Mouse (Mus musculus) left cerebral cortex, adult 2 months (tissue): ENCODE results near the gene Orai3. TPM values are rescaled to one million over a fixed set of nuclear protein-coding genes. Genes with fewer than 3 reads are reported as not detected.
"Not testable (repeated sequence)": the region's sequence is repeated elsewhere in the genome, so short reads cannot be mapped to it uniquely, and the experiment has no call there.

Experiments
- DNase-seq, 2 experiments: peaks; one replicate each; pipeline ENCODE4 v3.0.0; 2021 to 2022; ENCODE audit warnings: low spot score in 2 of 2, mixed read lengths in 1 of 2; ENCODE audit errors: extremely low spot score in 1 of 2
- H3K27ac ChIP-seq: fragments of 200-600 bp; 2 replicates; pipeline ENCODE4 v1.8.1; 2022
- H3K4me3 ChIP-seq: fragments of 200-600 bp; 2 replicates; pipeline ENCODE4 v1.8.1; 2022
- CTCF ChIP-seq: fragments of 200-600 bp; IDR thresholded peaks from 2 replicates; pipeline ENCODE4 v1.8.1; 2022; ENCODE audit warnings: antibody characterized with exemption, mild to moderate bottlenecking, moderate library complexity
- intact Hi-C: fragments of 180-260 bp; cut with DNase I; formaldehyde crosslinking; loops from one replicate; pipeline ENCODE4 v1.15.1; 2025
- total RNA-seq, 2 experiments: library from RNA; stranded (reverse); gene quantifications; 2 replicates each; pipeline ENCODE4 v1.2.3; 2021

Orai3 gene
- total RNA-seq, 2 experiments from 2014 or later: 19.8 to 21.8 TPM

GRCm38 (mm10) chr7:127766851-127767609 is 2.6 kb upstream of the Orai3 start:
- H3K4me3 ChIP-seq: no peak overlapping the region
- intact Hi-C loops: no loop called here
- no peak overlapping the region for H3K27ac ChIP-seq
- DNase-seq: no peak
- no peak for TF ChIP-seq CTCF

- TF ChIP-seq CTCF: no peak
- intact Hi-C loops: no loop called here
Observed at GRCm38 (mm10) chr7:127767671-127768345, 1.8 kb upstream of the Orai3 start.

GRCm38 (mm10) chr7:127768346-127768996 is 1.1 kb upstream of the Orai3 start:
- H3K27ac ChIP-seq: peak overlapping the region; percentile 80
- 0 out of 2 replicates have a peak overlapping the region, but pooled peaks have one; percentile 16 for H3K4me3 ChIP-seq
- intact Hi-C loops: no loop called here
- peak; percentile 14 for TF ChIP-seq CTCF
- no peak for DNase-seq

More at GRCm38 (mm10) chr7:127767671-127768345, 1.8 kb upstream of the Orai3 start:
- DNase-seq: no peak
- H3K27ac ChIP-seq: no peak overlapping the region
- no peak overlapping the region for H3K4me3 ChIP-seq

- intact Hi-C loops: no loop called here
- Histone ChIP-seq H3K27ac (peak overlapping the region; percentile 95), H3K4me3 (peak overlapping the region; percentile 75)
- peak; percentile 95 for DNase-seq
- no peak for TF ChIP-seq CTCF
Observed at GRCm38 (mm10) chr7:127768997-127769593, 520 bp upstream of the Orai3 start.

GRCm38 (mm10) chr7:127770039-127770905 is 657 bp downstream of the Orai3 start:
- intact Hi-C loops: no loop called here
- DNase-seq: no peak
- no peak for TF ChIP-seq CTCF
- Histone ChIP-seq H3K27ac (peak overlapping the region; percentile 95), H3K4me3 (peak overlapping the region; percentile 75)

DNA sequence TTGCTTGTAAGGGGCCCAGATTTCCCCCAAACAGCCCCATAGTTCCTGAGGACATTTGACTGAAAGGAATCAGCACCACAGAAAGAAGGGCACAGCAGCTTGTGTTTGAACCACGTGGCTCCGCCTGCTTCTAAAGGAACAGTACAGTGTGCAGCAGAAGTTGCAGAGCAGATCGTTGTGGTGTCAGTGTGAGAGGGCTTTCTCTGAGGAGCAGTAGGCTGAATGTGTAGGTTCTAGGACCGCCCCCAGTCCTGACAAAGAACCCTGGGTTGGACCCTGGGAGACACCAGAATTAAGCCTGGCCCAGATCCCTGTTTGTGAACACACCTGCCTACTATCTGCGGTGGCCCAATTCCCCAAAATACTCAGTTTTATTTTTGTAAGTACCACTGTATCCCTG is 1.6 kb downstream of the Orai3 start:
- H3K4me3 ChIP-seq: no peak overlapping the region
- no peak for TF ChIP-seq CTCF
- DNase-seq: no peak
- intact Hi-C loops: no loop called here
- peak overlapping the region; percentile 95 for H3K27ac ChIP-seq

- no peak for TF ChIP-seq CTCF
- Histone ChIP-seq H3K4me3 (no peak overlapping the region), H3K27ac (no peak overlapping the region)
- DNase-seq: no peak
- intact Hi-C loops: no loop called here
Observed at GRCm38 (mm10) chr7:127772080-127772479, 2.5 kb downstream of the Orai3 start.

- Histone ChIP-seq H3K4me3 (no peak overlapping the region), H3K27ac (no peak overlapping the region)
- no peak for DNase-seq
- intact Hi-C loops: no loop called here
- TF ChIP-seq CTCF: no peak
Observed at GRCm38 (mm10) chr7:127772557-127772956, 2.9 kb downstream of the Orai3 start.

GRCm38 (mm10) chr7:127773664-127774384 is 4.2 kb downstream of the Orai3 start:
- no peak overlapping the region for H3K4me3 ChIP-seq
- peak; percentile 76 for TF ChIP-seq CTCF
- intact Hi-C loops: no loop called here
- DNase-seq: peak; percentile 61 to 65
- no peak overlapping the region for H3K27ac ChIP-seq

- Histone ChIP-seq H3K27ac (peak overlapping the region; percentile 100), H3K4me3 (peak overlapping the region; percentile 86)
- DNase-seq: not testable (repeated sequence)
- intact Hi-C loops: loop anchor here (2.0 to 5.0 kb wide), 2 partner anchors 65 to 191 kb away; partner anchors contain the start of gene Fus
Observed at GRCm38 (mm10) chr7:127775837-127776236, 6.2 kb downstream of the Orai3 start.
